Mouse (Mus musculus) cortical plate, adult 2 months (tissue): Measurements from ENCODE around the gene Nprl3. TPM values are rescaled to one million over a fixed set of nuclear protein-coding genes. Genes with fewer than 3 reads are reported as not detected.
A peak's percentile ranks its signal among the peaks of the same experiment; 100 is the strongest.

Source experiments
- H3K27ac ChIP-seq: fragments of 200-500 bp; 2 replicates; pipeline ENCODE4 v1.5.1; 2012; ENCODE audit warnings: low read length, control low read depth, inconsistent platforms; ENCODE audit not compliant: insufficient read depth
- H3K4me1 ChIP-seq: fragments of 200-500 bp; 2 replicates; pipeline ENCODE4 v1.6.1; 2011; ENCODE audit warnings: low read length; ENCODE audit not compliant: control insufficient read depth, insufficient read depth
- H3K4me3 ChIP-seq: fragments of 200-500 bp; 2 replicates; pipeline ENCODE4 v1.5.1; 2011; ENCODE audit warnings: mild to moderate bottlenecking, low read length, control low read depth; ENCODE audit not compliant: insufficient read depth
- CTCF ChIP-seq: fragments of 200-500 bp; IDR thresholded peaks from 2 replicates; pipeline ENCODE4 v1.5.1; 2011; ENCODE audit warnings: mild to moderate bottlenecking, control low read depth, low read length; ENCODE audit not compliant: insufficient read depth; ENCODE audit errors: extremely low read depth
- POLR2A ChIP-seq: fragments of 200-500 bp; IDR thresholded peaks from 2 replicates; pipeline ENCODE4 v1.6.1; 2011; ENCODE audit warnings: mild to moderate bottlenecking, low read length, control low read depth; ENCODE audit not compliant: insufficient read depth; ENCODE audit errors: extremely low read depth
- polyA plus RNA-seq: library from polyadenylated mRNA; depleted of rRNA; stranded (reverse); fragments of >200 nt; gene quantifications from 2 replicates; pipeline ENCODE4 v1.2.3, GENCODE M21; 2012

The Nprl3 gene
- polyA plus RNA-seq, 1 experiment = 78.7 TPM

GRCm38 (mm10) chr11:32267964-32268363, 457 bp upstream of the Nprl3 start:
- no peak for TF ChIP-seq CTCF
- no peak overlapping the region for H3K27ac ChIP-seq
- no peak overlapping the region for H3K4me3 ChIP-seq
- H3K4me1 ChIP-seq = no peaks in the 10 kb centered on the region

GRCm38 (mm10) chr11:32266776-32267175, 731 bp downstream of the Nprl3 start:
- Histone ChIP-seq H3K27ac (peak overlapping the region; percentile 98), H3K4me1 (no peaks in the 10 kb centered on the region; the same call in 1 of the 2 replicates), H3K4me3 (peak overlapping the region; percentile 70)
- no peak for TF ChIP-seq POLR2A
- TF ChIP-seq CTCF = no peak

- no peak for TF ChIP-seq CTCF
- no peak for TF ChIP-seq POLR2A
- no peak overlapping the region; the same call in 1 of the 2 replicates for H3K4me3 ChIP-seq
- H3K4me1 ChIP-seq = no peaks in the 10 kb centered on the region; the same call in 1 of the 2 replicates
- no peak overlapping the region for H3K27ac ChIP-seq
These were observed 1.3 kb downstream of the Nprl3 start for GRCm38 (mm10) chr11:32266194-32266593.

- Histone ChIP-seq H3K27ac (no peak overlapping the region), H3K4me1 (no peaks in the 10 kb centered on the region; the same call in 1 of the 2 replicates), H3K4me3 (no peak overlapping the region)
- TF ChIP-seq POLR2A = no peak
- TF ChIP-seq CTCF = no peak
These were observed 2.3 kb downstream of the Nprl3 start for GRCm38 (mm10) chr11:32265117-32265738.

- TF ChIP-seq POLR2A (no peak), CTCF (no peak)
- H3K4me1 ChIP-seq = no peaks in the 10 kb centered on the region; the same call in 1 of the 2 replicates
- H3K4me3 ChIP-seq = no peak overlapping the region
- no peak overlapping the region for H3K27ac ChIP-seq
These were observed 4.7 kb downstream of the Nprl3 start for GRCm38 (mm10) chr11:32262674-32263415.

- H3K27ac ChIP-seq = no peak overlapping the region
- H3K4me1 ChIP-seq = peaks cover 2% of the 10 kb centered on the region; the same call in 1 of the 2 replicates
- no peak overlapping the region for H3K4me3 ChIP-seq
- TF ChIP-seq POLR2A (no peak), CTCF (no peak)
These were observed 10.9 kb downstream of the Nprl3 start for GRCm38 (mm10) chr11:32256566-32256965.

GRCm38 (mm10) chr11:32256146-32256545, 11.4 kb downstream of the Nprl3 start:
- Histone ChIP-seq H3K4me3 (no peak overlapping the region), H3K4me1 (peaks cover 3% of the 10 kb centered on the region; the same call in 1 of the 2 replicates), H3K27ac (no peak overlapping the region)
- no peak for TF ChIP-seq CTCF
- no peak for TF ChIP-seq POLR2A

GRCm38 (mm10) chr11:32253121-32253520, 14.4 kb downstream of the Nprl3 start:
- Histone ChIP-seq H3K4me3 (no peak overlapping the region), H3K27ac (no peak overlapping the region), H3K4me1 (peaks cover 3% of the 10 kb centered on the region; the same call in 1 of the 2 replicates)
- no peak for TF ChIP-seq CTCF
- TF ChIP-seq POLR2A = no peak

GRCm38 (mm10) chr11:32250880-32251763, 16.4 kb downstream of the Nprl3 start:
- no peak overlapping the region for H3K4me3 ChIP-seq

More at GRCm38 (mm10) chr11:32250880-32251763, 16.4 kb downstream of the Nprl3 start:
- TF ChIP-seq POLR2A = no peak
- TF ChIP-seq CTCF = no peak
- no peak overlapping the region for H3K27ac ChIP-seq
- H3K4me1 ChIP-seq = peaks cover 3% of the 10 kb centered on the region; the same call in 1 of the 2 replicates
